9 mouse cellular contexts compared by ENCODE assay signal in the genomic region with DNA sequence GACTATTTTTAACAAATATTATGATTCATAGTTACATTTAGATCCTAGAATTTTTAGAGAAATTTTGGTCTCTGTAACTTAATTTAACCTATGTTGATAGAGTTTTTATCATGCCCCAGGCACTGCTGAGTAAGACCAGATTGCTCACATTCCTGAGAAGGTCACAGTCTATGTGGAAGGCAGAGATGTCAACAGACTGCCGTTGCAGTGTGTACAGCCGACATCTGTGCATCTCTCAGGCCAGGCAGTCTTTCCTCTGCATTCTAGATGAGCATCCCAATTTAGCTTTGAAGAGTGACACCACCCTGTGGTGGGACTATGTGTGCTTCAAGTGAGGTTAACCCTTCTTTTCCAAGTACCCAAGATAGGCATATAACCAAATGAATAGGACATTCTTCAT.
"Had no signal": no experiment of that assay in that cellular context is flagged by ENCODE, and none has a peak within 500 bp of the region (broad histone marks: within the 10 kb centered on the region; RNA-seq: fewer than 3 reads in every experiment).

No protein-coding gene starts in this region.

- DNase-seq: kidney, adult 18-20 months; kidney, postnatal 10 days; kidney, postnatal 4 days; lung, adult 2 months; lung, postnatal 4 days; midbrain, embryonic 14.5 days; thymus, adult 18-20 months; thymus, postnatal 14 days had no signal

- ATAC-seq: lung, postnatal 0 days had no signal
